Mouse (Mus musculus) midbrain, embryonic 14.5 days (tissue): ENCODE data around the gene Wrb. TPM values are rescaled to one million over a fixed set of nuclear protein-coding genes. Genes with fewer than 3 reads are reported as not detected.
"Not testable (repeated sequence)": the region's sequence is repeated elsewhere in the genome, so short reads cannot be mapped to it uniquely, and the experiment has no call there.

Experiments
- ATAC-seq: fragments of 200-750 bp; cut with Nextera tagmentation; 2 replicates; pipeline ENCODE4 v1.8.0; 2017; ENCODE audit warnings: moderate number of reproducible peaks, moderate library complexity; ENCODE audit not compliant: low FRiP score, low TSS enrichment
- DNase-seq: peaks from one replicate; pipeline ENCODE4 v3.0.0-alpha.2; 2015
- H3K27ac ChIP-seq: fragments of 300-500 bp; sonication (generic); replicated peaks from 2 replicates; pipeline ENCODE4 v1.5.1; 2014; ENCODE audit warnings: mild to moderate bottlenecking, low read depth, low read length, moderate library complexity
- H3K27me3 ChIP-seq: fragments of 300-500 bp; sonication (generic); 2 replicates; pipeline ENCODE4 v1.6.1; 2014; ENCODE audit warnings: low read length, control low read depth, mixed read lengths; ENCODE audit not compliant: control insufficient read depth, insufficient read depth
- H3K36me3 ChIP-seq: fragments of 300-500 bp; sonication (generic); 2 replicates; pipeline ENCODE4 v1.6.1; 2014; ENCODE audit warnings: low read length, control low read depth; ENCODE audit not compliant: control insufficient read depth, insufficient read depth
- H3K4me1 ChIP-seq: fragments of 300-500 bp; sonication (generic); 2 replicates; pipeline ENCODE4 v1.6.1; 2014; ENCODE audit warnings: mild to moderate bottlenecking, antibody characterized with exemption, low read length, control low read depth; ENCODE audit not compliant: control insufficient read depth, insufficient read depth
- H3K4me2 ChIP-seq: fragments of 300-500 bp; sonication (generic); 2 replicates; pipeline ENCODE4 v1.6.1; 2014; ENCODE audit warnings: mild to moderate bottlenecking, low read length, moderate library complexity
- H3K4me3 ChIP-seq: fragments of 300-500 bp; sonication (generic); replicated peaks from 2 replicates; pipeline ENCODE4 v1.5.1; 2014; ENCODE audit warnings: low read depth, low read length
- H3K9ac ChIP-seq: fragments of 300-500 bp; sonication (generic); replicated peaks from 2 replicates; pipeline ENCODE4 v1.6.1; 2014; ENCODE audit warnings: mild to moderate bottlenecking, low read length, moderate library complexity
- H3K9me3 ChIP-seq: fragments of 300-500 bp; sonication (generic); 2 replicates; pipeline ENCODE4 v1.6.1; 2016; ENCODE audit warnings: low read length, control low read depth, mixed read lengths; ENCODE audit not compliant: control insufficient read depth
- WGBS: fragments of 180-500 bp; shearing (Covaris S2); extraction: QIAGEN DNeasy Blood & Tissue Kit; methylation state at CpG from one replicate; pipeline ENCODE4 v1.1.7; 2014; 5-methylcytosine and 5-hydroxymethylcytosine counted together
- polyA plus RNA-seq: library from polyadenylated mRNA; unstranded; fragments of >200 nt; fragmentation: Nextera tagmentation; extraction: Ambion mirVana; gene quantifications from 2 replicates; pipeline ENCODE4 v1.2.1, GENCODE M21; 2014

Gene Wrb
- polyA plus RNA-seq, result 229 and 232 TPM in 2 replicates

GRCm38 (mm10) chr16:96145110-96145800, at the start of gene Wrb:
Wrb (plus strand) TSS chr16:96145407.
- DNase-seq, result peak; percentile 100
- under 1% methylated on average over 68 of the region's 68 CpGs for WGBS
- ATAC-seq, result peak; percentile 94
- peaks cover 8% of the 10 kb centered on the region for H3K4me1 ChIP-seq
- H3K27me3 ChIP-seq, result no peaks in the 10 kb centered on the region
- peak within 1 kb of the TSS; percentile 69 for H3K4me3 ChIP-seq
- H3K27ac ChIP-seq, result peak within 1 kb of the TSS; percentile 71
- H3K9ac ChIP-seq, result peak within 1 kb of the TSS; percentile 77
- no peaks in the 10 kb centered on the region for H3K36me3 ChIP-seq
- H3K9me3 ChIP-seq, result no peaks in the 10 kb centered on the region
- peak within 1 kb of the TSS; percentile 73 for H3K4me2 ChIP-seq

GRCm38 (mm10) chr16:96095966-96096365, 49.2 kb upstream of the Wrb start:
- Histone ChIP-seq H3K27ac (no peak overlapping the region), H3K36me3 (no peaks in the 10 kb centered on the region), H3K4me2 (no peak overlapping the region), H3K9me3 (no peaks in the 10 kb centered on the region), H3K9ac (no peak overlapping the region), H3K27me3 (no peaks in the 10 kb centered on the region), H3K4me3 (no peak overlapping the region), H3K4me1 (no peaks in the 10 kb centered on the region)
- ATAC-seq (no peak), DNase-seq (no peak)
- WGBS, result 91% methylated on average over 5 of the region's 5 CpGs

- not testable (repeated sequence) for H3K27ac ChIP-seq, H3K36me3 ChIP-seq, ATAC-seq, H3K9me3 ChIP-seq, H3K27me3 ChIP-seq, H3K4me1 ChIP-seq, DNase-seq, H3K4me2 ChIP-seq, H3K9ac ChIP-seq, H3K4me3 ChIP-seq
Measured at GRCm38 (mm10) chr16:96097811-96098210, 47.4 kb upstream of the Wrb start.

GRCm38 (mm10) chr16:96103036-96103435, 42.2 kb upstream of the Wrb start:
- DNase-seq (no peak), ATAC-seq (no peak)
- H3K9ac ChIP-seq, result no peak overlapping the region
- H3K4me2 ChIP-seq, result no peak overlapping the region
- no peaks in the 10 kb centered on the region for H3K9me3 ChIP-seq
- H3K27me3 ChIP-seq, result no peaks in the 10 kb centered on the region
- no peaks in the 10 kb centered on the region for H3K4me1 ChIP-seq
- WGBS, result 41% methylated on average over 2 of the region's 2 CpGs
- no peak overlapping the region for H3K27ac ChIP-seq
- H3K36me3 ChIP-seq, result no peaks in the 10 kb centered on the region
- no peak overlapping the region for H3K4me3 ChIP-seq

GRCm38 (mm10) chr16:96109673-96110072, 35.5 kb upstream of the Wrb start:
- no peaks in the 10 kb centered on the region for H3K4me1 ChIP-seq
- H3K27me3 ChIP-seq, result no peaks in the 10 kb centered on the region
- no peak for ATAC-seq
- no peaks in the 10 kb centered on the region for H3K36me3 ChIP-seq
- DNase-seq, result no peak
- H3K9me3 ChIP-seq, result no peaks in the 10 kb centered on the region
- 80% methylated on average over 4 of the region's 4 CpGs for WGBS
- no peak overlapping the region for H3K4me2 ChIP-seq
- H3K9ac ChIP-seq, result no peak overlapping the region
- no peak overlapping the region for H3K27ac ChIP-seq
- no peak overlapping the region for H3K4me3 ChIP-seq

- Histone ChIP-seq H3K4me1 (no peaks in the 10 kb centered on the region), H3K9ac (no peak overlapping the region), H3K4me3 (no peak overlapping the region), H3K4me2 (no peak overlapping the region), H3K27me3 (no peaks in the 10 kb centered on the region), H3K36me3 (no peaks in the 10 kb centered on the region), H3K9me3 (no peaks in the 10 kb centered on the region), H3K27ac (no peak overlapping the region)
- WGBS, result 86% methylated on average over 5 of the region's 5 CpGs
- DNase-seq, result no peak
- ATAC-seq, result no peak
Measured at GRCm38 (mm10) chr16:96110655-96111345, 34.4 kb upstream of the Wrb start.

- WGBS, result 52% methylated on average over 2 of the region's 2 CpGs
- no peaks in the 10 kb centered on the region for H3K4me1 ChIP-seq
- no peaks in the 10 kb centered on the region for H3K36me3 ChIP-seq
- no peak overlapping the region for H3K4me2 ChIP-seq
- H3K27ac ChIP-seq, result no peak overlapping the region
- no peak overlapping the region for H3K9ac ChIP-seq
- ATAC-seq, result no peak
- no peaks in the 10 kb centered on the region for H3K9me3 ChIP-seq
- no peaks in the 10 kb centered on the region for H3K27me3 ChIP-seq
- no peak overlapping the region for H3K4me3 ChIP-seq
- DNase-seq, result no peak
Measured at GRCm38 (mm10) chr16:96112769-96113168, 32.4 kb upstream of the Wrb start.

- no peak overlapping the region for H3K4me3 ChIP-seq
- 54% methylated on average over 4 of the region's 4 CpGs for WGBS
Measured at GRCm38 (mm10) chr16:96114729-96115128, 30.5 kb upstream of the Wrb start.

More at GRCm38 (mm10) chr16:96114729-96115128, 30.5 kb upstream of the Wrb start:
- no peak for ATAC-seq
- H3K9ac ChIP-seq, result no peak overlapping the region
- 0 out of 2 replicates have a peak, but pooled peaks cover 11% of the 10 kb centered on the region for H3K36me3 ChIP-seq
- H3K4me2 ChIP-seq, result no peak overlapping the region
- H3K27me3 ChIP-seq, result no peaks in the 10 kb centered on the region
- no peak for DNase-seq
- H3K4me1 ChIP-seq, result no peaks in the 10 kb centered on the region
- H3K27ac ChIP-seq, result no peak overlapping the region
- no peaks in the 10 kb centered on the region for H3K9me3 ChIP-seq
